17 mouse cellular contexts compared by ENCODE assay signal in the genomic region with DNA sequence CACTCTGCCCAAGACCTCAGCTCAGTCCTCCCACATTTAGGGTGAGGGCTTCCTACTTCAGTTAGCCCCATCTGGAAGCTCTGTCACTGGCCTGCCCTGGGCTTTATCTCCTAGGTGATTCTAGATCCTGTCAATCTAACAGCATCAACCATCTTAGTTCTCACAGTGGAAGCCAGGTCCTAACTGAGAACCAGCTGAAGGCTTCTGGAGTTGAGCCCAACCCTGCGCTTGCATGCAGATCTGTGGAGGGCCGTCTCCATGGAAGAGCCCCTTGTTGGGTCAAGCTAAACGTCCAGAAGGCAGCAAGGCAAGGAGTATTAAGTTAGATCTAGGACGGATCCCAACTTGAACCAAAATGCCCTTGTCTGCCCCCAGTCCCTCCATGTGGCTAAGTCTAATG. TPM values are rescaled to one million over a fixed set of nuclear protein-coding genes. Genes with fewer than 3 reads are reported as not detected.
"Had no signal": no experiment of that assay in that cellular context is flagged by ENCODE, and none has a peak within 500 bp of the region (broad histone marks: within the 10 kb centered on the region; RNA-seq: fewer than 3 reads in every experiment).

No protein-coding gene starts in this region.

- H3K4me1 ChIP-seq: liver, embryonic 15.5 days; megakaryocyte, embryonic 14.5 days; stomach, embryonic 15.5 days had no signal

- DNase-seq: liver, postnatal 0 days; lung, adult 2 months; lung, postnatal 14 days; lung, postnatal 36 days; midbrain, embryonic 14.5 days; right cerebral cortex, postnatal 14 days; thymus, adult 2 months; thymus, postnatal 25 days; thymus, postnatal 4 days had no signal

- H3K27me3 ChIP-seq: liver, embryonic 15.5 days; lung, embryonic 15.5 days; midbrain, embryonic 12.5 days; neural tube, embryonic 12.5 days; stomach, embryonic 15.5 days had no signal

- H3K9me3 ChIP-seq: liver, embryonic 15.5 days; lung, embryonic 15.5 days; megakaryocyte, embryonic 14.5 days; midbrain, embryonic 12.5 days; neural tube, embryonic 12.5 days; stomach, embryonic 15.5 days had no signal

- H3K4me3 ChIP-seq: liver, embryonic 15.5 days; lung, embryonic 15.5 days; megakaryocyte, embryonic 14.5 days; midbrain, embryonic 12.5 days; neural tube, embryonic 12.5 days; stomach, embryonic 15.5 days had no signal

- H3K27ac ChIP-seq: liver, embryonic 15.5 days; lung, embryonic 15.5 days; macrophage; midbrain, embryonic 12.5 days; neural tube, embryonic 12.5 days; stomach, embryonic 15.5 days; stomach, postnatal 0 days had no signal

- H3K36me3 ChIP-seq: liver, embryonic 15.5 days; lung, embryonic 15.5 days; midbrain, embryonic 12.5 days; neural tube, embryonic 12.5 days; stomach, embryonic 15.5 days had no signal

RNA-seq across cellular contexts. Expression of a gene that starts 57.2 kb away (rescaled TPM):
- polyA plus RNA-seq: macrophage had no signal
